ENCODE assay signal across 21 mouse cellular contexts in genomic region chr10:126485129-126485528, GRCm38 (mm10).
"Had no signal": no experiment of that assay in that cellular context is flagged by ENCODE, and none has a peak within 500 bp of the region (broad histone marks: within the 10 kb centered on the region; RNA-seq: fewer than 3 reads in every experiment).

No protein-coding gene starts in this region.

- H3K4me3 ChIP-seq: limb, embryonic 10.5 days; limb, embryonic 13.5 days; liver, embryonic 12.5 days; liver, embryonic 15.5 days; lung, embryonic 15.5 days; megakaryocyte, embryonic 14.5 days; midbrain, embryonic 10.5 days; midbrain, embryonic 13.5 days; myocyte; neural tube, embryonic 13.5 days had no signal

- H3K36me3 ChIP-seq: limb, embryonic 10.5 days; limb, embryonic 13.5 days; liver, embryonic 12.5 days; liver, embryonic 15.5 days; lung, embryonic 15.5 days; midbrain, embryonic 10.5 days; midbrain, embryonic 13.5 days; neural tube, embryonic 13.5 days had no signal

- H3K27ac ChIP-seq: limb, embryonic 10.5 days; limb, embryonic 13.5 days; liver, embryonic 12.5 days; liver, embryonic 15.5 days; lung, embryonic 15.5 days; midbrain, embryonic 10.5 days; midbrain, embryonic 13.5 days; neural tube, embryonic 13.5 days had no signal

- DNase-seq: kidney, adult 8-10 months; kidney, postnatal 14 days; kidney, postnatal 4 days; liver; lung, adult 18-20 months; lung, postnatal 10 days; lung, postnatal 36 days; retina, postnatal 1 day; thymus, postnatal 25 days had no signal

- H3K4me2 ChIP-seq: limb, embryonic 13.5 days; liver, embryonic 12.5 days; liver, embryonic 15.5 days; lung, embryonic 15.5 days; midbrain, embryonic 13.5 days; neural tube, embryonic 13.5 days had no signal

- H3K9me3 ChIP-seq: limb, embryonic 10.5 days; liver, embryonic 12.5 days; liver, embryonic 15.5 days; lung, embryonic 15.5 days; midbrain, embryonic 10.5 days had no signal

- ATAC-seq: intestine, postnatal 0 days; liver, embryonic 12.5 days; midbrain, embryonic 13.5 days; midbrain, embryonic 16.5 days had no signal

- H3K4me1 ChIP-seq: limb, embryonic 10.5 days; limb, embryonic 13.5 days; liver, embryonic 12.5 days; liver, embryonic 15.5 days; lung, embryonic 15.5 days; megakaryocyte, embryonic 14.5 days; midbrain, embryonic 10.5 days; midbrain, embryonic 13.5 days; neural tube, embryonic 13.5 days had no signal

- H3K9ac ChIP-seq: limb, embryonic 13.5 days; liver, embryonic 12.5 days; liver, embryonic 15.5 days; lung, embryonic 15.5 days; midbrain, embryonic 13.5 days; neural tube, embryonic 13.5 days had no signal

- H3K27me3 ChIP-seq: limb, embryonic 13.5 days; liver, embryonic 12.5 days; liver, embryonic 15.5 days; lung, embryonic 15.5 days; megakaryocyte, embryonic 14.5 days; midbrain, embryonic 13.5 days; neural tube, embryonic 13.5 days had no signal
